Mouse (Mus musculus) liver, adult 2 months (tissue): ENCODE measurements around the gene Raver1. TPM values are rescaled to one million over a fixed set of nuclear protein-coding genes. Genes with fewer than 3 reads are reported as not detected.

ENCODE experiments used
- DNase-seq: peaks from one replicate; pipeline ENCODE4 v3.0.0-alpha.2; 2011; ENCODE audit warnings: low read depth, low spot score; ENCODE audit errors: extremely low read depth
- H3K27ac ChIP-seq: fragments of 200-500 bp; replicated peaks from 2 replicates; pipeline ENCODE4 v1.5.1; 2012; ENCODE audit warnings: low read depth, mild to moderate bottlenecking, control low read depth, inconsistent platforms, low read length; ENCODE audit not compliant: insufficient read depth
- H3K27me3 ChIP-seq: fragments of 200-500 bp; 2 replicates; pipeline ENCODE4 v1.6.1; 2012; ENCODE audit warnings: mild to moderate bottlenecking, moderate library complexity, low read length, inconsistent platforms; ENCODE audit not compliant: control insufficient read depth, insufficient read depth
- H3K36me3 ChIP-seq: fragments of 200-500 bp; 2 replicates; pipeline ENCODE4 v1.6.1; 2012; ENCODE audit warnings: low read length, inconsistent platforms; ENCODE audit not compliant: control insufficient read depth, insufficient read depth
- H3K4me1 ChIP-seq: fragments of 200-500 bp; 2 replicates; pipeline ENCODE4 v1.6.1; 2011; ENCODE audit warnings: low read length; ENCODE audit not compliant: control insufficient read depth, insufficient read depth
- H3K4me3 ChIP-seq: fragments of 200-500 bp; 2 replicates; pipeline ENCODE4 v1.5.1; 2011; ENCODE audit warnings: low read depth, mild to moderate bottlenecking, control low read depth, low read length, moderate library complexity; ENCODE audit not compliant: insufficient read depth
- H3K79me2 ChIP-seq: fragments of 200-500 bp; 2 replicates; pipeline ENCODE4 v1.6.1; 2012; ENCODE audit warnings: inconsistent platforms, mild to moderate bottlenecking, low read length, moderate library complexity; ENCODE audit not compliant: control insufficient read depth, insufficient read depth
- H3K9ac ChIP-seq: fragments of 200-500 bp; 2 replicates; pipeline ENCODE4 v1.6.1; 2012; ENCODE audit warnings: low read depth, mild to moderate bottlenecking, control low read depth, inconsistent platforms, low read length
- CTCF ChIP-seq: fragments of 200-500 bp; IDR thresholded peaks from 2 replicates; pipeline ENCODE4 v1.5.1; 2011; ENCODE audit warnings: low read depth, low read length, control low read depth
- POLR2A ChIP-seq: fragments of 200-500 bp; IDR thresholded peaks from 2 replicates; pipeline ENCODE4 v1.6.1; 2011; ENCODE audit warnings: low read length, control low read depth; ENCODE audit not compliant: insufficient read depth; ENCODE audit errors: extremely low read depth
- WGBS: fragments of 180-500 bp; shearing (Covaris S2); methylation state at CpG from one replicate; pipeline ENCODE4 v1.1.7; 2018; 5-methylcytosine and 5-hydroxymethylcytosine counted together
- polyA plus RNA-seq: library from polyadenylated mRNA; depleted of rRNA; stranded (reverse); fragments of >200 nt; gene quantifications from 2 replicates; pipeline ENCODE4 v1.2.3, GENCODE M21; 2012; rRNA removed
- total RNA-seq: library from RNA; depleted of rRNA; stranded (reverse); fragments of >200 nt; gene quantifications from 2 replicates; pipeline ENCODE4 v1.2.3, GENCODE M21; 2014; rRNA removed

Gene Raver1
- total and polyA plus RNA-seq, 2 experiments = 1.8 to 22.1 TPM

DNA sequence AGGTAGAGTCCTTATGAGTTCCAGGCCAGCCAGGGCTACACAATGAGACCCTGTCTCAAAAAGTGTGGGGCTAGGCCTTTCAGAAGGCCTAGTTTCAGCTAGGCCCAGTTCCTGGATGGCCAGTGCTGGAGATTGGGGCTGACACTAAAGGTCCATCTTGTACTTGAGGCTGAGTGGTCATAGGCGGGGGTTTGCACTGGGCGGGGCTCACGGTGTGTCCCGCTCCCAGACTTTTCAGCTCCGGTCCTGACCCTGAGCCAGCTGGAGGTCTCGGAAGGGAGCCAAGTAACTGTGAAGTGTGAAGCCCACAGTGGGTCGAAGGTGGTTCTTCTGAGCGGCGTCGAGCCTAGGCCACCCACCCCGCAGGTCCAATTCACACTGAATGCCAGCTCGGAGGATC is 65.0 kb downstream of the Raver1 start:
- H3K36me3 ChIP-seq = peaks cover 2% of the 10 kb centered on the region; the same call in 1 of the 2 replicates
- no peak overlapping the region for H3K9ac ChIP-seq
- DNase-seq = no peak
- H3K4me1 ChIP-seq = peaks cover 15% of the 10 kb centered on the region
- no peak overlapping the region for H3K27ac ChIP-seq
- no peak for TF ChIP-seq POLR2A
- TF ChIP-seq CTCF = no peak
- no peaks in the 10 kb centered on the region for H3K79me2 ChIP-seq
- H3K27me3 ChIP-seq = no peaks in the 10 kb centered on the region
- no peak overlapping the region for H3K4me3 ChIP-seq
- 92% methylated on average over 12 of the region's 12 CpGs for WGBS

DNA sequence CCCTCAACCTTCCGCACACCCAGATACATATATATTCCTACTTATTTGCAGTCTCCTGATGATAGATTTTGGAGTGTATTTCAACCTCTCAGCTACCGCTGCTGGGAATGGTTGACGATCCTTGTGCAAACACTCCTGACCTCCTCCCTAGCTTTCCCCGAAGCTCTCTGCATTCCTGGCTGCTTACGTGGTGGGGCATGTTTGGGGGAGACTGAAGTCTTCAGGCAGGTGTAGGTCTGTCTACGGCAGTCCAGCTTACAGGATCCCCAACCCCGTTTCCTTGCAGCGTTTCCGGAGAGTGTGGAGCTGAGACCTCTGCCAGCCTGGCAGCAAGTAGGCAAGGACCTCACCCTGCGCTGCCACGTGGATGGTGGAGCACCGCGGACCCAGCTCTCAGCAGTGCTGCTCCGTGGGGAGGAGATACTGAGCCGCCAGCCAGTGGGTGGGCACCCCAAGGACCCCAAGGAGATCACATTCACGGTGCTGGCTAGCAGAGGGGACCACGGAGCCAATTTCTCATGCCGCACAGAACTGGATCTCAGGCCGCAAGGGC is 66.5 kb downstream of the Raver1 start:
- Histone ChIP-seq H3K27me3 (no peaks in the 10 kb centered on the region), H3K79me2 (no peaks in the 10 kb centered on the region), H3K36me3 (peaks cover 12% of the 10 kb centered on the region), H3K27ac (no peak overlapping the region), H3K9ac (no peak overlapping the region), H3K4me1 (peaks cover 8% of the 10 kb centered on the region), H3K4me3 (no peak overlapping the region)
- WGBS = 84% methylated on average over 19 of the region's 19 CpGs
- no peak for DNase-seq
- TF ChIP-seq POLR2A = no peak
- TF ChIP-seq CTCF = no peak

Other genes with a start within 250 kb of the Raver1 start
- gene A230050P20Rik, start 223.4 kb downstream of the Raver1 start, total RNA-seq = 14.8 and 17.1 TPM in 2 replicates
- 112 and 186 TPM in 2 replicates for gene A230050P20Rik, start 223.4 kb downstream of the Raver1 start, polyA plus RNA-seq
- gene Angptl6, start 212.3 kb downstream of the Raver1 start, total RNA-seq = 17.6 and 27.9 TPM in 2 replicates
- gene Angptl6, start 212.3 kb downstream of the Raver1 start, polyA plus RNA-seq = 44.1 and 47.4 TPM in 2 replicates
- gene Ppan, start 203.8 kb downstream of the Raver1 start, total RNA-seq = 6.5 and 12.5 TPM in 2 replicates
- 32.6 and 69.6 TPM in 2 replicates for gene Ppan, start 203.8 kb downstream of the Raver1 start, polyA plus RNA-seq
- 51.7 and 60.4 TPM in 2 replicates for gene Eif3g, start 193.4 kb downstream of the Raver1 start, total RNA-seq
- 91.8 and 98.3 TPM in 2 replicates for gene Eif3g, start 193.4 kb downstream of the Raver1 start, polyA plus RNA-seq
- gene Dnmt1, start 132.1 kb downstream of the Raver1 start, total RNA-seq = 5.3 and 6.6 TPM in 2 replicates
- gene Dnmt1, start 132.1 kb downstream of the Raver1 start, polyA plus RNA-seq = 4.4 and 5.5 TPM in 2 replicates
- gene S1pr2, start 115.2 kb downstream of the Raver1 start, total RNA-seq = 1.2 and 2.1 TPM in 2 replicates
- gene S1pr2, start 115.2 kb downstream of the Raver1 start, polyA plus RNA-seq = 2.9 and 3.9 TPM in 2 replicates
- gene Mrpl4, start 89.3 kb downstream of the Raver1 start, total RNA-seq = 16.0 and 21.9 TPM in 2 replicates
- 72.4 and 79.8 TPM in 2 replicates for gene Mrpl4, start 89.3 kb downstream of the Raver1 start, polyA plus RNA-seq
- 8.6 and 9.6 TPM in 2 replicates for gene Icam1, start 76.0 kb downstream of the Raver1 start, total RNA-seq
- gene Icam1, start 76.0 kb downstream of the Raver1 start, polyA plus RNA-seq = 5.8 and 11.6 TPM in 2 replicates
- 0.28 TPM in 1 of 2 replicates, not detected in the other for gene Icam4, start 62.6 kb downstream of the Raver1 start, total RNA-seq
- 0.62 and 0.81 TPM in 2 replicates for gene Icam4, start 62.6 kb downstream of the Raver1 start, polyA plus RNA-seq
- gene Icam5, start 59.9 kb downstream of the Raver1 start, total RNA-seq = 0.07 TPM in 1 of 2 replicates, not detected in the other
- 0.02 and 0.09 TPM in 2 replicates for gene Icam5, start 59.9 kb downstream of the Raver1 start, polyA plus RNA-seq
- gene Zglp1, start 24.9 kb downstream of the Raver1 start, total RNA-seq = not detected in 2 replicates
- 0.39 TPM in 1 of 2 replicates, not detected in the other for gene Zglp1, start 24.9 kb downstream of the Raver1 start, polyA plus RNA-seq
- 0.46 and 0.54 TPM in 2 replicates for gene Gm49373, start 18.9 kb downstream of the Raver1 start, total RNA-seq
- 0.05 and 0.10 TPM in 2 replicates for gene Gm49373, start 18.9 kb downstream of the Raver1 start, polyA plus RNA-seq
- 30.6 and 31.1 TPM in 2 replicates for gene Fdx1l, start 18.4 kb downstream of the Raver1 start, total RNA-seq
- 45.3 and 50.3 TPM in 2 replicates for gene Fdx1l, start 18.4 kb downstream of the Raver1 start, polyA plus RNA-seq
- 2.0 and 2.5 TPM in 2 replicates for gene Gm38431, start within 50 bp of the Raver1 start, total RNA-seq
- 3.4 and 5.8 TPM in 2 replicates for gene Gm38431, start within 50 bp of the Raver1 start, polyA plus RNA-seq
- gene Tyk2, start 39.2 kb upstream of the Raver1 start, total RNA-seq = 9.3 and 16.4 TPM in 2 replicates
- gene Tyk2, start 39.2 kb upstream of the Raver1 start, polyA plus RNA-seq = 18.2 and 21.0 TPM in 2 replicates
- gene Cdc37, start 58.0 kb upstream of the Raver1 start, total RNA-seq = 27.4 and 36.0 TPM in 2 replicates
- gene Cdc37, start 58.0 kb upstream of the Raver1 start, polyA plus RNA-seq = 41.2 and 41.8 TPM in 2 replicates
- 1.0 and 1.5 TPM in 2 replicates for gene Pde4a, start 73.7 kb upstream of the Raver1 start, total RNA-seq
- gene Pde4a, start 73.7 kb upstream of the Raver1 start, polyA plus RNA-seq = 1.9 and 3.5 TPM in 2 replicates
- 29.5 and 37.3 TPM in 2 replicates for gene Keap1, start 147.4 kb upstream of the Raver1 start, total RNA-seq
- gene Keap1, start 147.4 kb upstream of the Raver1 start, polyA plus RNA-seq = 69.1 and 76.4 TPM in 2 replicates
- gene S1pr5, start 156.4 kb upstream of the Raver1 start, total RNA-seq = 3.3 and 4.1 TPM in 2 replicates
- gene S1pr5, start 156.4 kb upstream of the Raver1 start, polyA plus RNA-seq = 5.3 and 9.9 TPM in 2 replicates
- 22.3 and 27.3 TPM in 2 replicates for gene Atg4d, start 173.3 kb upstream of the Raver1 start, total RNA-seq
- 42.2 and 45.8 TPM in 2 replicates for gene Atg4d, start 173.3 kb upstream of the Raver1 start, polyA plus RNA-seq
- gene Kri1, start 196.0 kb upstream of the Raver1 start, total RNA-seq = 5.0 and 6.5 TPM in 2 replicates
- 6.3 and 9.7 TPM in 2 replicates for gene Kri1, start 196.0 kb upstream of the Raver1 start, polyA plus RNA-seq
- gene Cdkn2d, start 199.4 kb upstream of the Raver1 start, total RNA-seq = 3.0 and 3.9 TPM in 2 replicates
- 5.1 and 5.2 TPM in 2 replicates for gene Cdkn2d, start 199.4 kb upstream of the Raver1 start, polyA plus RNA-seq
- 0.07 and 0.55 TPM in 2 replicates for gene Ap1m2, start 220.3 kb upstream of the Raver1 start, total RNA-seq
- 0.06 and 0.28 TPM in 2 replicates for gene Ap1m2, start 220.3 kb upstream of the Raver1 start, polyA plus RNA-seq
- 3.8 and 4.9 TPM in 2 replicates for gene Slc44a2, start 228.7 kb upstream of the Raver1 start, total RNA-seq
- 3.9 and 5.8 TPM in 2 replicates for gene Slc44a2, start 228.7 kb upstream of the Raver1 start, polyA plus RNA-seq